Mouse (Mus musculus) liver, postnatal 0 days (tissue): ENCODE measurements around the gene Fibcd1. TPM values are rescaled to one million over a fixed set of nuclear protein-coding genes. Genes with fewer than 3 reads are reported as not detected.

Experiments
- ATAC-seq: fragments of 200-750 bp; cut with Nextera tagmentation; 2 replicates; pipeline ENCODE4 v1.8.0; 2017; ENCODE audit warnings: mild to moderate bottlenecking, moderate library complexity
- DNase-seq: peaks from one replicate; pipeline ENCODE4 v3.0.0-alpha.2; 2016
- H3K27ac ChIP-seq: fragments of 300-500 bp; sonication (generic); 2 replicates; pipeline ENCODE4 v1.5.1; 2014; ENCODE audit warnings: antibody characterized with exemption, moderate library complexity, mild to moderate bottlenecking, low read depth
- H3K27me3 ChIP-seq: fragments of 300-500 bp; sonication (generic); 2 replicates; pipeline ENCODE4 v1.6.1; 2014; ENCODE audit warnings: low read length, control low read depth, mixed read lengths; ENCODE audit not compliant: insufficient read depth
- H3K36me3 ChIP-seq: fragments of 300-500 bp; sonication (generic); replicated peaks from 2 replicates; pipeline ENCODE4 v1.6.1; 2014; ENCODE audit warnings: mild to moderate bottlenecking, control low read depth, low read length, moderate library complexity, mixed read lengths; ENCODE audit not compliant: insufficient read depth
- H3K4me1 ChIP-seq: fragments of 300-500 bp; sonication (generic); 2 replicates; pipeline ENCODE4 v1.6.1; 2014; ENCODE audit warnings: antibody characterized with exemption, mild to moderate bottlenecking, control low read depth; ENCODE audit not compliant: insufficient read depth
- H3K4me2 ChIP-seq: fragments of 300-500 bp; sonication (generic); 2 replicates; pipeline ENCODE4 v1.6.1; 2014; ENCODE audit warnings: low read depth, mild to moderate bottlenecking, low read length, moderate library complexity, mixed read lengths
- H3K4me3 ChIP-seq: fragments of 300-500 bp; sonication (generic); 2 replicates; pipeline ENCODE4 v1.5.1; 2014; ENCODE audit warnings: low read depth, low read length
- H3K9ac ChIP-seq: fragments of 300-500 bp; sonication (generic); replicated peaks from 2 replicates; pipeline ENCODE4 v1.6.1; 2014; ENCODE audit warnings: mild to moderate bottlenecking, moderate library complexity
- H3K9me3 ChIP-seq: fragments of 300-500 bp; sonication (generic); 2 replicates; pipeline ENCODE4 v1.6.1; 2016; ENCODE audit warnings: mild to moderate bottlenecking, control low read depth, low read length, mixed read lengths
- CTCF ChIP-seq: sonication (generic); IDR thresholded peaks from 2 replicates; pipeline ENCODE4 v1.5.1; 2016; ENCODE audit warnings: antibody characterized with exemption, low read depth
- EP300 ChIP-seq: IDR thresholded peaks from 2 replicates; pipeline ENCODE4 v1.6.1; 2016; ENCODE audit warnings: antibody characterized with exemption, low read depth, mild to moderate bottlenecking
- WGBS: fragments of 180-500 bp; shearing (Covaris S2); extraction: QIAGEN DNeasy Blood & Tissue Kit; methylation state at CpG from one replicate; pipeline ENCODE4 v1.1.7; 2014; ENCODE audit not compliant: insufficient replicate concordance; 5-methylcytosine and 5-hydroxymethylcytosine counted together
- polyA plus RNA-seq: library from polyadenylated mRNA; unstranded; fragments of >200 nt; fragmentation: Nextera tagmentation; extraction: Ambion mirVana; gene quantifications from 2 replicates; pipeline ENCODE4 v1.2.1, GENCODE M21; 2015

Gene Fibcd1
- polyA plus RNA-seq, 1 experiment from 2014 or later, result not detected

GRCm38 (mm10) chr2:31863766-31864165 lies 18.0 kb upstream of the Fibcd1 start:
- Histone ChIP-seq H3K9ac (no peak overlapping the region), H3K36me3 (no peaks in the 10 kb centered on the region), H3K27me3 (no peaks in the 10 kb centered on the region), H3K27ac (no peak overlapping the region), H3K4me1 (0 out of 2 replicates have a peak, but pooled peaks cover 3% of the 10 kb centered on the region), H3K4me2 (no peak overlapping the region), H3K9me3 (no peaks in the 10 kb centered on the region), H3K4me3 (no peak overlapping the region)
- no peak for DNase-seq
- WGBS, result 87% methylated on average over 1 of the region's 1 CpGs
- no peak for ATAC-seq
- TF ChIP-seq EP300, result no peak
- no peak for TF ChIP-seq CTCF

DNA sequence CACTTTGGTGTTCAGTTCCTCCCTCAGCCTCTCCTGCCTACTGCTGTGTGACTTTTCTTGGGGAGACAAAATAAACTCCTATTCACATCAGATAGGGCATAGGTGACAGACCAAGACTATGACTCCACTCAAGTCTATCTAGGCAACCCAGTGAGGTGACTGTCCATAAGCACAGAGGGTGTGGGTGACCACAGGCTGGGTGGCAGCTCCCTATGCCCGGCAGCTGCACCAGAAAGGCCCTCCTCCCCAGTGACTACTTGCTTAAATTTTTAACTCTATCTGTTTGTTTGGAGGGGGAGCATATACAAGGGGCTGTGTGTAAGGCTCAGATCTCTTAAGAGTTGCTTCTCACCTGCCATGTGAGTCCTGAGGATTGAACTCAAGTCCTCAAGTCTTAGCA lies 17.1 kb upstream of the Fibcd1 start:
- no peaks in the 10 kb centered on the region for H3K27me3 ChIP-seq
- no peak overlapping the region for H3K27ac ChIP-seq
- ATAC-seq, result no peak
- H3K4me2 ChIP-seq, result no peak overlapping the region
- DNase-seq, result no peak
- H3K9ac ChIP-seq, result no peak overlapping the region
- no peaks in the 10 kb centered on the region for H3K36me3 ChIP-seq
- WGBS, result 38% methylated on average over 1 of the region's 1 CpGs
- H3K4me3 ChIP-seq, result no peak overlapping the region
- no peaks in the 10 kb centered on the region for H3K4me1 ChIP-seq
- TF ChIP-seq CTCF, result no peak
- TF ChIP-seq EP300, result no peak
- H3K9me3 ChIP-seq, result no peaks in the 10 kb centered on the region

- no peaks in the 10 kb centered on the region for H3K27me3 ChIP-seq
- no peaks in the 10 kb centered on the region for H3K9me3 ChIP-seq
- no peaks in the 10 kb centered on the region for H3K36me3 ChIP-seq
- H3K4me1 ChIP-seq, result peaks cover 10% of the 10 kb centered on the region
- ATAC-seq, result no peak
- WGBS, result 49% methylated on average over 12 of the region's 12 CpGs
- TF ChIP-seq CTCF, result no peak
- no peak for TF ChIP-seq EP300
- no peak overlapping the region for H3K4me2 ChIP-seq
- no peak overlapping the region for H3K27ac ChIP-seq
- H3K9ac ChIP-seq, result no peak overlapping the region
- H3K4me3 ChIP-seq, result no peak overlapping the region
- DNase-seq, result no peak
Measured at GRCm38 (mm10) chr2:31858500-31858899, 12.7 kb upstream of the Fibcd1 start.

- no peak for ATAC-seq
- Histone ChIP-seq H3K9ac (no peak overlapping the region), H3K27ac (no peak overlapping the region), H3K4me1 (peaks cover 10% of the 10 kb centered on the region), H3K27me3 (no peaks in the 10 kb centered on the region), H3K4me2 (no peak overlapping the region), H3K36me3 (no peaks in the 10 kb centered on the region), H3K9me3 (no peaks in the 10 kb centered on the region), H3K4me3 (no peak overlapping the region)
- 69% methylated on average over 6 of the region's 6 CpGs for WGBS
- no peak for DNase-seq
- TF ChIP-seq EP300, result no peak
- TF ChIP-seq CTCF, result no peak
Measured at GRCm38 (mm10) chr2:31857180-31857579, 11.4 kb upstream of the Fibcd1 start.

- Histone ChIP-seq H3K4me3 (no peak overlapping the region), H3K27me3 (no peaks in the 10 kb centered on the region), H3K36me3 (no peaks in the 10 kb centered on the region), H3K4me1 (peaks cover 10% of the 10 kb centered on the region), H3K4me2 (no peak overlapping the region), H3K27ac (no peak overlapping the region), H3K9ac (no peak overlapping the region), H3K9me3 (no peaks in the 10 kb centered on the region)
- 42% methylated on average over 8 of the region's 8 CpGs for WGBS
- no peak for TF ChIP-seq CTCF
- ATAC-seq, result peak; percentile 86
- DNase-seq, result peak; percentile 60
Measured at GRCm38 (mm10) chr2:31855991-31856390, 10.2 kb upstream of the Fibcd1 start.

- H3K4me2 ChIP-seq, result no peak overlapping the region
- no peak overlapping the region for H3K4me3 ChIP-seq
- no peak for TF ChIP-seq CTCF
- 64% methylated on average over 12 of the region's 12 CpGs for WGBS
- no peak overlapping the region for H3K9ac ChIP-seq
- DNase-seq (no peak), ATAC-seq (no peak)
- H3K9me3 ChIP-seq, result no peaks in the 10 kb centered on the region
- peaks cover 21% of the 10 kb centered on the region for H3K27me3 ChIP-seq
- peaks cover 18% of the 10 kb centered on the region for H3K4me1 ChIP-seq
- H3K27ac ChIP-seq, result no peak overlapping the region
- H3K36me3 ChIP-seq, result no peaks in the 10 kb centered on the region
Measured at GRCm38 (mm10) chr2:31850141-31850540, 4.3 kb upstream of the Fibcd1 start.

DNA sequence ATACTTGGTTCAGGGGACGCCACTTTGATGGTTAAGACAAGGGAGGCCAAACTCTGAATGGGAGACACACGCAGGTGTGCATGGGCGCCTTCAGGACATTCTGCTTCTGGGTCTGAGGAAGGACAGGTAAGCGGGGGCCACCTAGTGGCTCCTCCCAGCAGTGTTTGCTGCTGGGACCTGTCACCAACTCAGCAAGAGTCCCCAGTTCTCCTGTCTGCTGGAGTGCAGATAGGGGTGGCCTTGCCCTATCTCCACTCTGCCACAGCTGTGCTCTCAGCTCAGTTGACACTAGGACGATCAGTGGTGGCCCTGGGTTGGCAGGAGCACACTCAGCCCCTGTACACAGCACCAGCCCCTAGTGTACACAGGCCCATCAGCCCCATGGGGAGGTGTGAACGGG lies 2.1 kb upstream of the Fibcd1 start:
- WGBS, result 16% methylated on average over 6 of the region's 6 CpGs
- no peaks in the 10 kb centered on the region for H3K9me3 ChIP-seq
- no peak overlapping the region for H3K27ac ChIP-seq
- H3K9ac ChIP-seq, result no peak overlapping the region
- no peak overlapping the region for H3K4me3 ChIP-seq
- peak; percentile 68 for TF ChIP-seq CTCF
- TF ChIP-seq EP300, result no peak
- H3K4me2 ChIP-seq, result no peak overlapping the region
- DNase-seq, result peak; percentile 54
- peak; percentile 70 for ATAC-seq
- no peaks in the 10 kb centered on the region for H3K36me3 ChIP-seq
- peaks cover 14% of the 10 kb centered on the region for H3K4me1 ChIP-seq
- peaks cover 43% of the 10 kb centered on the region for H3K27me3 ChIP-seq
